Mouse (Mus musculus) heart, adult 2 months (tissue): ENCODE results near the gene Itpr1.

ENCODE experiments used
- CTCF ChIP-seq: fragments of 200-600 bp; IDR thresholded peaks from 2 replicates; pipeline ENCODE4 v1.8.1; 2022; ENCODE audit warnings: antibody characterized with exemption, mild to moderate bottlenecking, moderate library complexity
- POLR2A ChIP-seq: fragments of 200-500 bp; IDR thresholded peaks from 2 replicates; pipeline ENCODE4 v1.6.1; 2011; ENCODE audit warnings: mild to moderate bottlenecking, low read depth, low read length, control low read depth; ENCODE audit not compliant: insufficient read depth

DNA sequence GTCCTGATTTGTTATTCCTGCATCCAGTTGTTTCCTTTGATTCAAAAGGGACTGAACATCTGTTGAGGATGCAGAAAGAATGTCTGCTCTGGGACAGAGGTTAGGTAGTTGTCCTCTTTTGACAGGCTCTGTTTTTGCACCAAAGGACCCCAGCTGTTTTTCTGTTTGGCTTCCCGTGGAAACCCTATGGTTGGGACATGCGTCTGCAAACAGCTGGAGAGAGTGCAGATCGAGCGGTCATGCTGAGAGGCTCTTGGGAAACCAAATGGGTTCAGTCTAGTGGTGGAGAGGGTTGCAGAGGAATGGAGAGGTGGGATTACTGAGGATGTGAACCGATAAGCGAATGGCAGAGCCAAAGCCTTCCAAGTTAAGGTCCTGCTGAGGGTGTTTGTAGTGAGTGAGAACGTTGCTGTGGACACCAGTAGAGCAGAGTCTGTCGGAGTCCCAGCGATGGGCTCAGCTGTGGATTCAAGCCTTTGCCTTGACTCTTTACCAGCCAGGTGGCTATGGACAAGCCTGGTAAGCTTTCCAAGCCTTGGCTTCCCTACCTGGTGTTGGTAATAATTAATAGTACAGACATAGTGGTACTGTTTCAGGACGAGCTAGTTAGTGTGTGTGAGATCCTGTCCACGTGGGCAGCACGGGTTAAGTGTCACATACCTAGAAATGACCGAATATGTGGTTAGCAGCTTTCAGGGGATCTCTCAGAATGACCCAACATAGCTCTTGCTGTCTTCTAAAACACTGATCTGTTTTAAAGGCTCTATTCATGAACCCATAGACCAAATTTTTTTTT, 39.9 kb downstream of the Itpr1 start:
- TF ChIP-seq CTCF (no peak), POLR2A (no peak)
